Mouse (Mus musculus): ENCODE results near the gene Grb7. TPM values are rescaled to one million over a fixed set of nuclear protein-coding genes. Genes with fewer than 3 reads are reported as not detected.

Grb7 gene
- polyA plus RNA-seq, 1 experiment: 1.2 TPM

- H3K36me3 ChIP-seq (ENCODE audit: control insufficient read depth, insufficient read depth, low read length): peaks cover 40% of the 10 kb centered on the region
- no peaks in the 10 kb centered on the region; the same call in 1 of the 2 replicates for H3K4me1 ChIP-seq (ENCODE audit: control insufficient read depth, insufficient read depth, insufficient read length)
Measured at GRCm38 (mm10) chr11:98485749-98486148, 39.6 kb downstream of the Grb7 start.

GRCm38 (mm10) chr11:98487526-98488040, 41.4 kb downstream of the Grb7 start:
- Histone ChIP-seq H3K4me3 (ENCODE audit: extremely low read depth, insufficient read depth, insufficient read length) (no peak overlapping the region), H3K36me3 (ENCODE audit: control insufficient read depth, insufficient read depth, low read length) (peaks cover 39% of the 10 kb centered on the region), H3K27me3 (ENCODE audit: control insufficient read depth, insufficient read depth, low read length) (no peaks in the 10 kb centered on the region), H3K27ac (ENCODE audit: insufficient read depth, low read length) (peak overlapping the region; percentile 7; the same call in 1 of the 2 replicates), H3K4me1 (ENCODE audit: control insufficient read depth, insufficient read depth, insufficient read length) (peaks cover 12% of the 10 kb centered on the region; the same call in 1 of the 2 replicates)
- WGBS: 49% methylated on average over 4 of the region's 5 CpGs
- no peak for DNase-seq (ENCODE audit: low read depth in 1 of 2, low spot score in 2 of 2)
- TF ChIP-seq POLR2A (IDR thresholded peaks at IDR 0.05; ENCODE audit: low read depth, low read length) (no peak), CTCF (IDR thresholded peaks at IDR 0.05; ENCODE audit: extremely low read depth, insufficient read depth, insufficient read length, insufficient replicate concordance) (no peak)

More at GRCm38 (mm10) chr11:98485749-98486148, 39.6 kb downstream of the Grb7 start:
- DNase-seq (ENCODE audit: low read depth in 1 of 2, low spot score in 2 of 2): no peak
- 88% methylated on average over 2 of the region's 2 CpGs for WGBS
- Histone ChIP-seq H3K4me3 (ENCODE audit: extremely low read depth, insufficient read depth, insufficient read length) (no peak overlapping the region), H3K27me3 (ENCODE audit: control insufficient read depth, insufficient read depth, low read length) (no peaks in the 10 kb centered on the region), H3K27ac (ENCODE audit: insufficient read depth, low read length) (no peak overlapping the region)
- TF ChIP-seq CTCF (IDR thresholded peaks at IDR 0.05; ENCODE audit: extremely low read depth, insufficient read depth, insufficient read length, insufficient replicate concordance): no peak
- TF ChIP-seq POLR2A (IDR thresholded peaks at IDR 0.05; ENCODE audit: low read depth, low read length): no peak

DNA sequence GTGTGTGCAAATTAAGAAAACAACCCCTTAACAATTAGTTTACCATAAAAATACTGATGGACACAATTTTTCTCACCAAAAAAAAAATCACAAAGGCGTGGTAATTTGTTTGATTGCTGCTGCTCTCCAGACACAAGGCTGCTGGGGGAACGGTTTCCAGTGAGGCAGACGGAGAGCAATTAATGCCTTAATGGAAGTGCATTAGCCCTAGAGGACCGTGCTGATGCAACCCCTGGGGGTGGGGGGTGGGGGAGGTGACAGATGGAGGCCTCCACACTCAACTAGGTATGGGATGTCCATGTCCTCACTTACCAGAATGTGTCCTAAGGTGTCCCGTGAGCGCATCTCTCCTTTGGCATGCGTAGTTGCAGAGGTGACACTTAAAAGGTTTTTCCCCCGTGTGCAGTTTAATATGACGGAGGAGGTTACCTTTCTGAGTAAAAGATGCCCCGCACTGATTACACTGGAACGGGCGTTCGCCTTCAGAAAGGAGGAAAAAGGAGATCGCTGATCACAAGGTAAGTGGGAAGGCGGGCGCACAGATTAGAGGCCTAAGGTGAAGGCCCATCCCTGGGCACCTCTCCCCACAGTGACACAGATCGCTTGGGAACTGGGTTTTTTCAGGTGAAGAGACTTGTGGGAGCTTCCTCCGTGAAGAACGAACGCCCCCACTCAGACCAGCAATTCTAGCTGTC, 42.5 kb downstream of the Grb7 start:
- Histone ChIP-seq H3K4me1 (ENCODE audit: control insufficient read depth, insufficient read depth, insufficient read length) (peaks cover 19% of the 10 kb centered on the region; the same call in 1 of the 2 replicates), H3K27me3 (ENCODE audit: control insufficient read depth, insufficient read depth, low read length) (no peaks in the 10 kb centered on the region), H3K4me3 (ENCODE audit: extremely low read depth, insufficient read depth, insufficient read length) (no peak overlapping the region), H3K36me3 (ENCODE audit: control insufficient read depth, insufficient read depth, low read length) (peaks cover 36% of the 10 kb centered on the region), H3K27ac (ENCODE audit: insufficient read depth, low read length) (no peak overlapping the region)
- 86% methylated on average over 20 of the region's 20 CpGs for WGBS
- no peak for TF ChIP-seq POLR2A (IDR thresholded peaks at IDR 0.05; ENCODE audit: low read depth, low read length)
- TF ChIP-seq CTCF (IDR thresholded peaks at IDR 0.05; ENCODE audit: extremely low read depth, insufficient read depth, insufficient read length, insufficient replicate concordance): no peak
- no peak for DNase-seq (ENCODE audit: low read depth in 1 of 2, low spot score in 2 of 2)

DNA sequence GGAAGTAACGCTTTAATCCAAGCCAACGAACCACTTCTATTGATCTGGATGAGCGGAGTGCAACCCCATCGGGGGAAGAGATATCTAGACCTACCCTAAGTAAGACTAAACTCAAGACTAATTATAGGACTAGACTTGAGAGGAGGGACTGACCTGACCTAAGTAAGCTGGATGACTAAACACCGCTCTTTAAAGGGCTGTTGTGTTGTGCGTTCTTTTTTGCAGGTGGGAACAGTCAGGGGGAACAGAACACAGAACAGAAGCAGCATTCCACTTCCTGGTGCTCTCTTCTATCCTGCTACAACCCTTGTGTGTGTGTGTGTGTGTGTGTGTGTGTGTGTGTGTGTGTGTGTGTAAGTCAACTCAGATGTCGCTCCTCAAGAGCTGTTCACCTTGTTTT, 45.4 kb downstream of the Grb7 start:
- Histone ChIP-seq H3K4me3 (ENCODE audit: extremely low read depth, insufficient read depth, insufficient read length) (no peak overlapping the region), H3K4me1 (ENCODE audit: control insufficient read depth, insufficient read depth, insufficient read length) (peaks cover 41% of the 10 kb centered on the region; the same call in 1 of the 2 replicates), H3K36me3 (ENCODE audit: control insufficient read depth, insufficient read depth, low read length) (peaks cover 19% of the 10 kb centered on the region), H3K27ac (ENCODE audit: insufficient read depth, low read length) (peak overlapping the region; percentile 86), H3K27me3 (ENCODE audit: control insufficient read depth, insufficient read depth, low read length) (no peaks in the 10 kb centered on the region)
- TF ChIP-seq POLR2A (IDR thresholded peaks at IDR 0.05; ENCODE audit: low read depth, low read length) (no peak), CTCF (IDR thresholded peaks at IDR 0.05; ENCODE audit: extremely low read depth, insufficient read depth, insufficient read length, insufficient replicate concordance) (no peak)
- whole genome bisulfite sequencing: 32% methylated on average over 7 of the region's 7 CpGs
- DNase-seq (ENCODE audit: low read depth in 1 of 2, low spot score in 2 of 2): no peak

- H3K4me3 ChIP-seq (ENCODE audit: extremely low read depth, insufficient read depth, insufficient read length): peak overlapping the region; percentile 34
- no peaks in the 10 kb centered on the region for H3K27me3 ChIP-seq (ENCODE audit: control insufficient read depth, insufficient read depth, low read length)
- H3K27ac ChIP-seq (ENCODE audit: insufficient read depth, low read length): peak overlapping the region; percentile 96
- H3K4me1 ChIP-seq (ENCODE audit: control insufficient read depth, insufficient read depth, insufficient read length): peaks cover 46% of the 10 kb centered on the region; the same call in 1 of the 2 replicates
- WGBS: 6% methylated on average over 7 of the region's 7 CpGs
- no peak for TF ChIP-seq POLR2A (IDR thresholded peaks at IDR 0.05; ENCODE audit: low read depth, low read length)
- no peak for TF ChIP-seq CTCF (IDR thresholded peaks at IDR 0.05; ENCODE audit: extremely low read depth, insufficient read depth, insufficient read length, insufficient replicate concordance)
- H3K36me3 ChIP-seq (ENCODE audit: control insufficient read depth, insufficient read depth, low read length): peaks cover 18% of the 10 kb centered on the region
- DNase-seq (ENCODE audit: low read depth in 1 of 2, low spot score in 2 of 2): peak in 1 of 2 experiments; percentile 56
Measured at GRCm38 (mm10) chr11:98492959-98493358, 46.8 kb downstream of the Grb7 start.

DNA sequence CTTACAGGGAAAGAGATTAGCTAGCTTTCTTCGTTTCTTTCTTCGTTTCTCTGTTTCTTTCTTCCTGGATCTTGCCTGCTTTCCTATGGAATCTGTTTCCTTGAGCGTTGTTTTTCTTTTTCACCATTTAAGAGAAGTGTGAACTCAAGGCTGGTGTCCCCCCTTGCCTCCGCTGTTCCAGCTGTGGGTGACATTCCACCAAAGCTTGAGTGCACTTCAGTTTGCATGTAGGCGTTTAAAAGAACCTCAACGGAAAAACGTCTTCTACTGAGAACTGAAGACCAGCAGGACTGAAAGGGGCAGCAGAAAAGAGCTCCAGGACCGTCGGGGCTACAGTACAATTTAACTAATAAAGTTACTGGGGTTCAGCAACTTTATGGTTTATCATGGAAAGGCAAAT, 47.2 kb downstream of the Grb7 start:
- H3K27ac ChIP-seq (ENCODE audit: insufficient read depth, low read length): peak overlapping the region; percentile 96
- no peak for DNase-seq (ENCODE audit: low read depth in 1 of 2, low spot score in 2 of 2)
- H3K36me3 ChIP-seq (ENCODE audit: control insufficient read depth, insufficient read depth, low read length): peaks cover 15% of the 10 kb centered on the region
- no peak overlapping the region for H3K4me3 ChIP-seq (ENCODE audit: extremely low read depth, insufficient read depth, insufficient read length)
- peaks cover 46% of the 10 kb centered on the region; the same call in 1 of the 2 replicates for H3K4me1 ChIP-seq (ENCODE audit: control insufficient read depth, insufficient read depth, insufficient read length)
- TF ChIP-seq POLR2A (IDR thresholded peaks at IDR 0.05; ENCODE audit: low read depth, low read length) (no peak), CTCF (IDR thresholded peaks at IDR 0.05; ENCODE audit: extremely low read depth, insufficient read depth, insufficient read length, insufficient replicate concordance) (no peak)
- 25% methylated on average over 9 of the region's 9 CpGs for WGBS
- no peaks in the 10 kb centered on the region for H3K27me3 ChIP-seq (ENCODE audit: control insufficient read depth, insufficient read depth, low read length)

Measured in spleen, adult 2 months (tissue).